Comparison of ENCODE assay signal across 8 mouse cellular contexts in genomic region chr2:153292305-153292861, GRCm38 (mm10). TPM values are rescaled to one million over a fixed set of nuclear protein-coding genes. Genes with fewer than 3 reads are reported as not detected.
A peak's percentile ranks its signal among the peaks of the same experiment; 100 is the strongest.
DNase-seq lines count a peak whose midpoint lies in the region; ATAC-seq and TF ChIP-seq lines count a peak whose summit lies in the region.

No protein-coding gene starts in this region.

- peak; percentile 37 for DNase-seq in embryo, embryonic 10.5 days (ENCODE audit: low spot score)
- DNase-seq in embryo, embryonic 10 days (ENCODE audit: low spot score), result no peak
- DNase-seq in MEL (ENCODE audit: low read depth, low spot score), result peak; percentile 97
- DNase-seq in forebrain, embryonic 10.5 days (ENCODE audit: extremely low spot score, low spot score), result no peak
- DNase-seq in kidney, postnatal 25 days, result peak; percentile 25 to 60
- DNase-seq in frontal cortex, postnatal 25 days (ENCODE audit: low spot score in 2 of 2), result no peak
- DNase-seq in right cerebral cortex, postnatal 36 days (ENCODE audit: low spot score in 2 of 2), result no peak

- WGBS in forebrain, embryonic 10.5 days, result 57% methylated on average over 7 of the region's 7 CpGs

- peak overlapping the region; percentile 69 for H3K27ac ChIP-seq in MEL (ENCODE audit: control insufficient read depth, low read depth, low read length)
- H3K27ac ChIP-seq in forebrain, embryonic 10.5 days, result no peak overlapping the region

- ATAC-seq in megakaryocyte progenitor cell, adult 5-6 weeks (replicated peaks; ENCODE audit: poor library complexity), result peak; percentile 49

- TF ChIP-seq RAD21 in MEL (IDR thresholded peaks at IDR 0.05; ENCODE audit: low read depth, low read length), result no peak

- H3K4me3 ChIP-seq in MEL (ENCODE audit: control insufficient read depth in 1 of 2, insufficient read depth in 1 of 2, low read depth in 2 of 2, low read length in 2 of 2), result peak overlapping the region; percentile 69 to 83
- H3K4me3 ChIP-seq in forebrain, embryonic 10.5 days, result peak overlapping the region; percentile 93

- H3K27me3 ChIP-seq in MEL (ENCODE audit: control insufficient read depth in 1 of 2, insufficient read depth in 2 of 2, low read length in 2 of 2), result no peaks in the 10 kb centered on the region
- no peaks in the 10 kb centered on the region for H3K27me3 ChIP-seq in forebrain, embryonic 10.5 days (ENCODE audit: poor library complexity, severe bottlenecking)

- peaks cover 0 to 7% of the 10 kb centered on the region in 2 experiments; a peak in 2 of 4 replicates for H3K36me3 ChIP-seq in MEL (ENCODE audit: control insufficient read depth in 1 of 2, insufficient read depth in 2 of 2, low read length in 2 of 2)
- peaks cover 9% of the 10 kb centered on the region; the same call in 1 of the 2 replicates for H3K36me3 ChIP-seq in forebrain, embryonic 10.5 days (replicated peaks)

- peaks cover 0 to 26% of the 10 kb centered on the region in 2 experiments for H3K4me1 ChIP-seq in MEL (ENCODE audit: control insufficient read depth in 1 of 2, insufficient read depth in 2 of 2, low read length in 2 of 2)
- peaks cover 24% of the 10 kb centered on the region for H3K4me1 ChIP-seq in forebrain, embryonic 10.5 days

- peak overlapping the region; percentile 22; the same call in 1 of the 2 replicates for H3K9ac ChIP-seq in MEL (ENCODE audit: control insufficient read depth, low read depth, low read length, poor library complexity, severe bottlenecking)

- no peaks in the 10 kb centered on the region for H3K9me3 ChIP-seq in MEL (replicated peaks; ENCODE audit: insufficient read depth, low read length)
- no peaks in the 10 kb centered on the region for H3K9me3 ChIP-seq in forebrain, embryonic 10.5 days

- TF ChIP-seq POLR2A in MEL (IDR thresholded peaks at IDR 0.05; ENCODE audit: control insufficient read depth in 1 of 2, insufficient read depth in 1 of 2, low read depth in 1 of 2, low read length in 2 of 2, poor library complexity in 1 of 2), result peak in 1 of 2 experiments; percentile 45; a peak in 2 of 4 replicates

- peaks cover 29% of the 10 kb centered on the region for H3K79me2 ChIP-seq in MEL (ENCODE audit: control insufficient read depth, insufficient read depth, low read length, poor library complexity)

- peak; percentile 62 to 81 for TF ChIP-seq EP300 in MEL (IDR thresholded peaks at IDR 0.05; ENCODE audit: low read depth in 1 of 2, low read length in 2 of 2)

- TF ChIP-seq CTCF in MEL (IDR thresholded peaks at IDR 0.05 in 2 of 3, conservative IDR thresholded peaks at IDR 0.05 in 1 of 3; ENCODE audit: control insufficient read depth in 1 of 3, insufficient read depth in 1 of 3, low read depth in 2 of 3, low read length in 3 of 3, poor library complexity in 1 of 3, severe bottlenecking in 1 of 3), result no peak

TF ChIP-seq in MEL, 35 proteins besides CTCF, POLR2A, EP300 and RAD21:
- TF ChIP-seq ZNF384 (IDR thresholded peaks at IDR 0.05; ENCODE audit: low read depth, low read length) (no peak), KAT2A (conservative IDR thresholded peaks at IDR 0.05; ENCODE audit: low read depth, low read length) (no peak), MYC (IDR thresholded peaks at IDR 0.05; ENCODE audit: low read depth, low read length) (peak; percentile 91), MYB (IDR thresholded peaks at IDR 0.05; ENCODE audit: low read depth, low read length) (peak; percentile 96), GATA1 (IDR thresholded peaks at IDR 0.05; ENCODE audit: low read depth, low read length) (0 out of 2 replicates have a peak, but pooled peaks have one; percentile 2), SMC3 (IDR thresholded peaks at IDR 0.05; ENCODE audit: low read depth, low read length) (no peak), ZC3H11A (IDR thresholded peaks at IDR 0.05; ENCODE audit: low read depth, low read length) (no peak), ELF1 (IDR thresholded peaks at IDR 0.05; ENCODE audit: low read depth, low read length) (no peak), HCFC1 (IDR thresholded peaks at IDR 0.05; ENCODE audit: low read depth, low read length) (peak; percentile 65; the same call in 1 of the 2 replicates), ZMIZ1 (IDR thresholded peaks at IDR 0.05; ENCODE audit: low read depth, low read length) (0 out of 2 replicates have a peak, but pooled peaks have one; percentile 33), ZKSCAN1 (IDR thresholded peaks at IDR 0.05; ENCODE audit: low read depth, low read length) (no peak), RCOR1 (IDR thresholded peaks at IDR 0.05; ENCODE audit: low read depth, low read length) (no peak), POLR2AphosphoS2 (IDR thresholded peaks at IDR 0.05; ENCODE audit: low read length) (no peak), TAL1 (IDR thresholded peaks at IDR 0.05; ENCODE audit: low read length) (no peak), ETS1 (IDR thresholded peaks at IDR 0.05; ENCODE audit: low read depth, low read length) (peak; percentile 57), SIN3A (IDR thresholded peaks at IDR 0.05; ENCODE audit: low read length) (peak; percentile 93), CHD2 (IDR thresholded peaks at IDR 0.05; ENCODE audit: low read length) (peak; percentile 45; the same call in 1 of the 2 replicates), CHD1 (IDR thresholded peaks at IDR 0.05; ENCODE audit: low read depth, low read length) (no peak), E2F4 (IDR thresholded peaks at IDR 0.05; ENCODE audit: borderline replicate concordance, low read depth, low read length) (no peak), USF2 (IDR thresholded peaks at IDR 0.05; ENCODE audit: borderline replicate concordance in 1 of 2, insufficient read depth in 1 of 2, low read depth in 1 of 2, low read length in 2 of 2) (0 out of 4 replicates have a peak, but pooled peaks of 1 of the 2 experiments have one; percentile 3), TBP (IDR thresholded peaks at IDR 0.05; ENCODE audit: low read depth, low read length) (0 out of 2 replicates have a peak, but pooled peaks have one; percentile 36), NELFE (IDR thresholded peaks at IDR 0.05; ENCODE audit: low read depth, low read length) (peak; percentile 37; the same call in 1 of the 2 replicates), TCF12 (IDR thresholded peaks at IDR 0.05; ENCODE audit: low read depth, low read length) (no peak; the same call in 1 of the 2 replicates), MAZ (IDR thresholded peaks at IDR 0.05; ENCODE audit: low read depth, low read length) (peak; percentile 81; the same call in 1 of the 2 replicates), GABPA (IDR thresholded peaks at IDR 0.05; ENCODE audit: low read depth, low read length) (no peak), UBTF (IDR thresholded peaks at IDR 0.05; ENCODE audit: borderline replicate concordance, insufficient read depth, low read depth, low read length) (no peak), MXI1 (IDR thresholded peaks at IDR 0.05; ENCODE audit: low read depth, low read length) (peak; percentile 97), MAX (IDR thresholded peaks at IDR 0.05; ENCODE audit: low read length) (peak; percentile 99), NRF1 (IDR thresholded peaks at IDR 0.05; ENCODE audit: insufficient read depth, low read depth, low read length, poor library complexity, severe bottlenecking) (no peak), JUND (IDR thresholded peaks at IDR 0.05; ENCODE audit: low read depth, low read length) (no peak), POLR2AphosphoS5 (IDR thresholded peaks at IDR 0.05; ENCODE audit: borderline replicate concordance, low read depth, low read length) (no peak), USF1 (IDR thresholded peaks at IDR 0.05; ENCODE audit: low read depth, low read length) (peak; percentile 83), MEF2A (IDR thresholded peaks at IDR 0.05; ENCODE audit: extremely low read depth, insufficient replicate concordance, low read depth, low read length, poor library complexity, severe bottlenecking) (no peak), BHLHE40 (IDR thresholded peaks at IDR 0.05; ENCODE audit: borderline replicate concordance, low read depth, low read length) (peak; percentile 51; the same call in 1 of the 2 replicates), MAFK (IDR thresholded peaks at IDR 0.05; ENCODE audit: borderline replicate concordance, low read depth, low read length) (no peak)
TF ChIP-seq in MEL: peak in this region for 16.

RNA-seq across cellular contexts. Expression of gene Kif3b, which starts 1.2 kb away (rescaled TPM):
- 10.0 and 11.0 TPM in 2 replicates for total RNA-seq in MEL (2012; rRNA removed)
- 10 to 100 TPM; 17.9 to 34.2 TPM for polyA plus RNA-seq in MEL (2012; ENCODE audit: insufficient read depth in 1 of 2, insufficient read length in 2 of 2, low read depth in 1 of 2, low replicate concordance in 2 of 2, missing spikeins in 1 of 2)
- 6.2 and 6.9 TPM in 2 replicates for polyA plus RNA-seq in forebrain, embryonic 10.5 days (2016; fragmentation: Nextera tagmentation; extraction: Ambion mirVana)
- total RNA-seq in megakaryocyte progenitor cell, adult 5-6 weeks (2015), result 3.6 and 5.5 TPM in 2 replicates
- total RNA-seq in megakaryocyte progenitor cell, adult 5-6 weeks (2017), result 9.9 and 11.3 TPM in 2 replicates

RNA-seq across cellular contexts. Expression of gene Pofut1, which starts 51.0 kb away (rescaled TPM):
- total RNA-seq in MEL (2012; rRNA removed), result 20.2 and 20.5 TPM in 2 replicates
- polyA plus RNA-seq in MEL (2012; ENCODE audit: insufficient read depth in 1 of 2, insufficient read length in 2 of 2, low read depth in 1 of 2, low replicate concordance in 2 of 2, missing spikeins in 1 of 2), result 10 to 100 TPM in 1 of 2 experiments, not detected in 1; 28.7 TPM
- polyA plus RNA-seq in forebrain, embryonic 10.5 days (2016; fragmentation: Nextera tagmentation; extraction: Ambion mirVana), result 5.9 and 6.4 TPM in 2 replicates
- total RNA-seq in megakaryocyte progenitor cell, adult 5-6 weeks (2015), result 14.0 and 14.9 TPM in 2 replicates
- total RNA-seq in megakaryocyte progenitor cell, adult 5-6 weeks (2017), result 16.7 and 22.1 TPM in 2 replicates

RNA-seq across cellular contexts. Expression of gene Plagl2, which starts 51.2 kb away (rescaled TPM):
- 5.9 and 6.0 TPM in 2 replicates for total RNA-seq in MEL (2012; rRNA removed)
- 10 to 100 TPM in 1 of 2 experiments, not detected in 1; 34.4 TPM for polyA plus RNA-seq in MEL (2012; ENCODE audit: insufficient read depth in 1 of 2, insufficient read length in 2 of 2, low read depth in 1 of 2, low replicate concordance in 2 of 2, missing spikeins in 1 of 2)
- 30.5 and 31.7 TPM in 2 replicates for polyA plus RNA-seq in forebrain, embryonic 10.5 days (2016; fragmentation: Nextera tagmentation; extraction: Ambion mirVana)
- total RNA-seq in megakaryocyte progenitor cell, adult 5-6 weeks (2015), result 42.3 and 45.4 TPM in 2 replicates
- 5.6 TPM in 2 replicates for total RNA-seq in megakaryocyte progenitor cell, adult 5-6 weeks (2017)

RNA-seq across cellular contexts. Expression of gene Asxl1, which starts 53.2 kb away (rescaled TPM):
- 15.2 and 20.6 TPM in 2 replicates for total RNA-seq in MEL (2012; rRNA removed)
- 10 to 100 TPM in 1 of 2 experiments, not detected in 1; 35.5 TPM for polyA plus RNA-seq in MEL (2012; ENCODE audit: insufficient read depth in 1 of 2, insufficient read length in 2 of 2, low read depth in 1 of 2, low replicate concordance in 2 of 2, missing spikeins in 1 of 2)
- polyA plus RNA-seq in forebrain, embryonic 10.5 days (2016; fragmentation: Nextera tagmentation; extraction: Ambion mirVana), result 13.1 and 14.2 TPM in 2 replicates
- total RNA-seq in megakaryocyte progenitor cell, adult 5-6 weeks (2015), result 31.1 and 32.0 TPM in 2 replicates
- total RNA-seq in megakaryocyte progenitor cell, adult 5-6 weeks (2017), result 20.0 and 24.1 TPM in 2 replicates

Comparison
In these comparisons a context has a peak if more than half of its experiments do, and no peak if none do; other contexts are left out.
1. DNase-seq: peak in embryo, embryonic 10.5 days (single experiment), MEL (single experiment) and kidney, postnatal 25 days (2 of 2); none in embryo, embryonic 10 days (single experiment), forebrain, embryonic 10.5 days (single experiment), frontal cortex, postnatal 25 days (0 of 2) and right cerebral cortex, postnatal 36 days (0 of 2).